Mouse (Mus musculus) ZHBTc4 (cell line): ENCODE results near the gene Ube2j1.

Source experiments
- DNase-seq: peaks from one replicate; pipeline ENCODE4 v3.0.0-alpha.2; 2011; ENCODE audit warnings: low read depth, low spot score

Ube2j1 gene

DNA sequence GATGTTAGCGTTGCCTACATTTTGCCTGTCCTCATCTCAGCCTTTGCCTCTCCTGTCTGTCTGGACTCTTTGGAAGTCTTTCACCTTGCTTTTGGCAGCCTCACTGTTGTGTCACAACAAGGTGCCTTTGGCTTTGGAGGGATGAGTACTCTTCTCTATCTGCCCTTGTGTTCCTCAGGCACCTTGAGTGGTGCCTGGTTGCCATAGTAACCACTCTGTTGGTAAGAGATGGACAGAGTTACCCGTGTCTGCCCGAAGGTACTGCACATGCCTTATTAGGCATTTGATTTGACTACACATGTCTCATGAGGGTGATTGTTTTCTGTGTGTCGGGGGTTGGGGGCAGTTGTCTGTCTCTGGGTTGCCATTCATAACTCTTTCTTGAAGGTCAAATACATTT, 18.7 kb upstream of the Ube2j1 start:
- DNase-seq, result peak; percentile 20

DNA sequence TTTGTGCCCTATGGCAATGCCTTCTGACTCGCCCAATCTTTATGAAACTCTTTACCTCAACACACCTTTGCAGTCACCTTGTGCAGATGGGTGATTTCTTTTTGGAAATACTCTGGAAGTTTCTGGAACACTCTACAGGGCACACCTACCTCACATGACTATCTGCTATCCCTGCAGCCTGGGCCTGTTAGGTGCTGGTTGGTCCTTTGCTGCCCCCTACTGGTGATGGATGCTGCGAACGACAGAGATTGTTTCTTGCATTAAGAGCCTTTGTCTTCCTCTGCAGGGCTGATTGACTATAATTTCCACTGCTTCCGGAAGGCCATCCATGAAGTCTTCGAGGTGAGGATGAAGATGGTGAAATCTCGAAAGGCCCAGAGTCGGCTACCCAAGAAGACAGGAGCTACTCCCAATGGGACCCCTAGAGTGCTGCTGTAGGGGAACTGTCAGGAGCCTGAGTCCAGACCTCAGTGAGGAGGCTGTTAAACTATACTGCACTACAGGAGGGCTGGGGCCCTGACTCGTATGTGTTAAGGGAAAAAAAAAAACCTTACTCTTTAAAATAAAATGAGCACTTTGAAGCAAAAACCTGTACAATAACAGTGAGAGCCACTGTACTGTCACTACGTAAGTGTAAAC, 12.7 kb upstream of the Ube2j1 start:
- peak; percentile 91 for DNase-seq

DNA sequence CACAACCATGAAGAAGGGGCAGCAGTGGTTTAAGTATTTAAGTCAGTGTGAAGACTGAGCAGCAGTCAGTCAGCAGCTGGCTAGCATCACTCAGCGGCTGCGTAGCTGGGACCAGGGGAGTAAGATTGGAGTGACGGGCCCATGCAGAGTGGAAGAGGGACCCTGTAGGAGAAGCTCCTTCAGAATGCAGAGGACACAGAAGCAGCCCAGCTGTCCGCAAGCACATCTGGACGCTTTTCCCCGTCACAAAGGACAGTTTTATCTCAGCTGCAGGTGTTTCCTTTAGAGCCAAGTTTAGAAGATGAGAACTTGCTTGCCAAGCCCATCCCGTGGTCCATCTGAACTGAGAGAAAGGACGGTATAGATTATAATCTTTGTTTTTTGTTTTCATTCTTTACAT, 6.8 kb upstream of the Ube2j1 start:
- no peak for DNase-seq

DNA sequence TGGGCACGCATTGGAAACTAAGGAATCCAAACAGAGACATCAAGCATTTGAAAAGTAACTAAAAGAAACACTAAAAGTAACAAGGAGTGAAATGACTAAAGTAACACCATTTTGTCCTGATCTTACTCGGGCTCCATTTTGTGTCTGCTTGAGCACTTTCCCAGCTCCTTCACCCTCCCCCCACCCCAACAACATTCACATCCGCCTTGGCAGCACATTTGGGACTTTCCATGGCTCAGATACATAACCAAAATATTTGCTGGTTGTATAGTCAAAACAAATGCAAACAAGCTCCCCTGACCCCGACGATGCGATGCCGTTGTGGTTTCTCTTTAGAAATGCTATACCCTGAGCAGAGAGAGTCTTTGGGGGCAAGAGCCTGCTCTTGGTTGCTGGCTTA, 2.1 kb upstream of the Ube2j1 start:
- DNase-seq, result no peak

DNA sequence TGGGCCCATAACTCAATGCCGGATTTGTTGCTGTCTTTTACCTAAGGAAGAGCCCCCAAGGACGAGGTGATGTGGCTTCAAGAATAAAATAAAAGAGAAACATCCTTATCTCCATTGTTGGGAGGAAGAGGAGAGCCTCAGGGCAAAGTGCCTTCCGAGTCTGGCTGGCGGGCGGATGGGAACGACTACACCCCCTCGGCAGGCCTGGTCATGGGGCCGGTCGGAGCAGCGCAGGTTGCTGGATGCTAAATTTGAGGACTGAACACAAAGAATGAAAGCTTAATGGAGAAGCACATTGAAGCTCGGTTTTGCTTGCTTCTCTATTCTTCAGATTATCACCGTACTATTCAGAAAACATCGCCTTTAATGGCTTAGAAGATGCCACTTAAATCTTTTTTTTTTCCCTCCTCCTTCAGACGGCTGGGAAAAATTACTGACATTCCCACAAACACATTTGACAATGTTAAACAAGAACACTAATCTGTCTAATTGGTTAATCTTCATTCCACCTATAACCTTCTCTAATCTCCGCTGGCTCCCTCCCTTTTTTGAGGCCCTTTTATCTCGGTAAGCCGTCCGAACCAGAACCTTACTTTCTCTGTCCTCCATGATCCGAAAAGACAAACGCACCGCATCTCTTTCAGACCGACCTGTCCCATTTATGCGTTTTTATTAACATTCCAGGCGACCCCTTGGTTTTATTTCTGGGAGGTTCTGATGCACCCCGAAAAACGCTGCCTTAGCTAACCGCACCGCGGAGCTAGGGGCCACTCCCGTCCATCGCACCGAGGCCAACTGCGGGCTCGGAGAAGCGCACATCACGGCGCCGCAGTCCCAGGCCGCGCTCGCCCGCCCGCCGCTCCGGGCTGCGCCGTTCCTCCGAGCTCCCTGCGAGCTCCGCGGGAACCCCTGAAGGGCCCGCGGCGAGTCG, 687 bp upstream of the Ube2j1 start:
- DNase-seq, result peak; percentile 50

DNA sequence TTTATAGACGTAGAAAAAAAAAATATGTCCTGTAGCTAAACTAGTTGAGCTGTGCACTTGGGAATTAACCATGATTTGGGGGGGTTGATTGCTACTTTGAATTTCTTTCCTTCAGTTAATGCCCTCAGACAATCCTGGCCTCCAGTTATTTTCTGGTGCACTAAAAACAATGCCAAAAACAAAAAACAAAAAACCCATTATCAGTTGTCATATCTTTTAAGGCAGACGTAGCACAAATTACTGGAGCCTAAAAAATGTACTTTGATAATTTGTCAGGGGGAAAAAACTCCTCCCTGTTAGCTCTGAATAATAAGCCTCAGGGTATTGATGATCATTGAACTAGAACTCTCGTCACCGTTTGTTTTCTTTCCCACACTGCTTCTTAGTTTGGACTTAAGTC, 829 bp downstream of the Ube2j1 start:
- DNase-seq, result no peak

DNA sequence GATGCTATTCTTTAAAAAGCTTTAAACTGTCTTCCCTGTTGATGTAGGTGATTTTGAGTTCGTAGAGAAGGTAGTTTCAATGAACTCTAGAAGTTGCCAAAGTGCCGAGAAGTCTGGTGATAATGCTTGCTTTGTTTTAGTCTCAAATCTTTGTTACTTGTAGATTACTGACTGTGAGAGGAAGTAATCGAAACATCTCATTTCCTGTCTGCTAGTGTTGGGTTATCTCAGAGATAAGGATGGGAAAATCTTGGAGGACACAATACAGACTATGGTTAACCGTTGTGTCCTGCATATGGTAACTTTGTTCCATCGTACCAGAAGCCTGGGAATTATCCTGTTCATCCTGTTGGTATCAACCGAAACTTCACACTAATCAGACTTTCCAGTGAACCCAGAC, 2.3 kb downstream of the Ube2j1 start:
- no peak for DNase-seq

DNA sequence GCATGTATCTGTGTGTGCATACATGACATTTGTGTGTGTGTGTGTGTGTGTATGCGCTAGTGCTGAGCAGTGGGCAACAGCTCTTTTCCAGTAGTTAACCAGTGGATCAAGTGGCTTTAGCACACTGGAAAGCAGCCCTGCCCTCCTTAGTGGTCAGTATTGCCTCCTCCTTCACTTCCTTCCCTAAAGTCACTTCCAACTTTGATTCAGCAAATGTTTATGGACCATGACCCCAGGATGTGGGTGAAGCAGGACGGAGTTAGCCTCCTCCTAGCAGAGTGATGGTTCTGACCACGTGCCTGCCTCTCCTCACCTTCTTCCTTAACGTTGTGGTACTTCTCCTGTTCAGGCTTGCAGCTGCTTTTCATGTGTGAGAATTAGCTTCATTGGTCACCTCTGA, 8.6 kb downstream of the Ube2j1 start:
- DNase-seq, result no peak

DNA sequence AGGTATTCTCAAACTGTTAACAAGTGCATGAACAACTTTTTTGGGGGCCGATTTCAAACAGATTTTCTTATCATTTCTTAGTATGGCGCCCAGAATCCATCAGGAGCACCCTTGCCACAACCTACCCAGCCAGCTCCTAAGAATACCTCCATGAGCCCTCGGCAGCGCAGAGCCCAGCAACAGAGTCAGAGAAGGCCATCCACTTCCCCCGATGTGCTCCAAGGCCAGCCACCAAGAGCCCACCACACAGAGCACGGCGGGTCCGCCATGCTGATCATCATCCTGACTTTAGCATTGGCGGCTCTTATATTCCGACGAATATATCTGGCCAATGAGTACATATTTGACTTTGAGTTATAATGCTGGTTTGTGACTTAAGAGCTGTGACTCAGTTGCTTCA, 18.4 kb downstream of the Ube2j1 start:
- peak; percentile 18 for DNase-seq

DNA sequence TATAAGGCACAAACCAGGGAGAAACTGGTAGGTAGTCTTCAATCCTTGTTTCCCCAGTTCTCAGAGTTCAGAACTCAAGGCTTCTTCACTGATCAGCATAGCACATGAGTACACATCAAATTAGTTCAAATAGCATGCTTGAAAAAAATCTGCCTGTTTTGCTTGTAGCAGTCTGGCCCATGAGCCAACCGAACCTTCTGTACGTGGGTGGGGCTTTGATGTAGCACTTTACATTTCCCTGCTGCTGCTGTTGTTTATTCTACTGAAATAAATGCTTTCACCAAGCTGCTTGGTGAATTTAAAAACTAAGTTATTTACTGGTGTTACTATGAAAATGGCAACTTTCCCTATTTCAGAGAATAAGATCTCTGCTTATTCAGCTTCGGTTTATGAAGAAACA, 20.8 kb downstream of the Ube2j1 start:
- DNase-seq, result no peak

DNA sequence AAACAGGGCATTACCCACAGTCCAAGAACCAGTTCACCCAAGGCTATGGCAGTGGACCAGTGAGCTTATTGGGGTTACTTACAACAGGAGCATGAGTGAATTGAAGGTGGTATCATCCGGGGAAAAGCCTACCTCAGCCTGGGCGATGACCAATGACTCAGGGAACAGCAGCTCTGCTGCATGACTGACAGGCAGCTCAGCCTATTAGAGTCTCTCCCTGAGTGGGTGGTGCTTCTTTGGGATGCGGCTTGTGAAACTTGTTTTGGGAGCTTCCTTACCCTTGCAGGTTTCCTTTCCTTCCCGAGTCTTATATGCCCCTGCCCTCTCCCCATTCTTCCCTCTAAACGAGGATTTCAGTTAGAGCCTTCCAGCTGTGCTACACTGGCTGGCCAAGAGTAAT, 21.4 kb downstream of the Ube2j1 start:
- DNase-seq, result peak; percentile 72

DNA sequence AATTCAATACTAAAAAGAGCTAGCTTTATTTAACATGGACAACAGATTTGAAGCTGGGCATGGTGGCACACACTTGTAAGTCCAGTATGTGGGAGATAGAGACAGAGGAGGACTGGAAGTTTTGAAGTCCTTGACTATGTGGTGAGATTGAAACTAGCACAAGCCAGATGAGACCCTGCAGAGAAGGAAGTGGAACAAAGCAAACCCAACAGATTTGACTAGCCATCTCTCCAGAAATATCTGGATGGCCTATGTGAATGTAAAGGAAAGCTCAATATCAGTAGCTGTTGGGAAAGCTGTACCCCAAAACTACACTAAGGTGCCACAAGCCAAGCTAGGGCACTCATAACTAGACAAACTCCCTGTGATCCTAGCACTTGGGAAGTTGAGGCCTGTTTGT, 23.2 kb downstream of the Ube2j1 start:
- DNase-seq, result no peak

DNA sequence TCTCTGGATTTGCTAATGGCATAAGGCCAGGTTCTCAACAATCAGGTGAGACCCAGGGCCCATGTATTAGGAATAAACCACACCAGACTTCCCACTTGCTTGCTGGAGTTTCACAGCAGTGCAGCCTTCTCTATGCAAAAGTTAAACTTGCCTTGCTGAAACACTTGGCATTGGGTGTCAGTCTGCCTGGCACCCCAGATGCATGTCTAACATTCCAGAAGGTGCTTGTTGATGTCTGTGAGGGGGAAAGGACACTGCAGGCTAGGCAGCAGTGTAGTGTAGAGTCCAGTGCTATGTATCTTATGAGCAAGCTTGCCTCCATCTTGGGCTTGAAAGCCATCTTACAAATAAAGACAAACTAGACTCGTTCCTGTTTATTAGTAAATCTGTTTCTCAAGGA, 25.1 kb downstream of the Ube2j1 start:
- no peak for DNase-seq

DNA sequence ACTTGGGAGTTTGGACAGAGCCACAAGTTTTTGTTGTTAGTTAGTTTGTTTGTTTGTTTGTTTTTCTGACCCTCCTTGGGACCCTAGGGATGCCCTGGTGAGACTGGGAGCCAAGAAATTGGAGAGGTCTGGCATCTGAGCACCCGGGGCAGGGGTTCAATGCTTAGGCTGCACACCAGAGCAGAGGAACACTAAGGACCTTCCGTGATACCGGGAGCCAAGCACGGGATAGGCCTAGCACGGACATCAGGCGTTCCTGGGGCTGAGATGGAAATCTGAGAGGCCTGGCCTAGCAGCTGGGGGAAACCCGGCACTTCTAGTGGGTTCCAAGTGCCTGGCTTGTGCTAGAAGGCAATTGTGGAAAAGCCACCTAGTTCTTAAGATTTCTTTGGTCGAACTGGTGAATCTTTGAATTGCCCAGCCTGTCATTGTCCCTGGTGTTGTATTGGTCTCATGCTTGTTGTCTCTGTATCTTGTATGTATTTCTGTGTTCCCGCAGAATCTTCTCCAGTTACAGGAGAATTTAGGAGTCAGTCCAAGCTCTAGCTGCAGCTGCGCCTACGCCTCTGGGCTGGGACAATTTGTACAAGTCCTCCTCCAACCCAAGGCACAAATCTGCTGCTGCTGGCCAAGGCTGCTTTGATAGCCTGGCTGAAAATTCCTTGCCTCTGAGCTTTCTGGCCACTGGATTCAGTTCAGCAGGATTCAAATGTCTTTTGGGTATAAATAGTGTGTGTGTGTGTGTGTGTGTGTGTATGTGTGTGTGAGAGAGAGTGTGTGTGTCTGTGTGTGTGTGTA, 26.9 kb downstream of the Ube2j1 start:
- DNase-seq, result no peak

DNA sequence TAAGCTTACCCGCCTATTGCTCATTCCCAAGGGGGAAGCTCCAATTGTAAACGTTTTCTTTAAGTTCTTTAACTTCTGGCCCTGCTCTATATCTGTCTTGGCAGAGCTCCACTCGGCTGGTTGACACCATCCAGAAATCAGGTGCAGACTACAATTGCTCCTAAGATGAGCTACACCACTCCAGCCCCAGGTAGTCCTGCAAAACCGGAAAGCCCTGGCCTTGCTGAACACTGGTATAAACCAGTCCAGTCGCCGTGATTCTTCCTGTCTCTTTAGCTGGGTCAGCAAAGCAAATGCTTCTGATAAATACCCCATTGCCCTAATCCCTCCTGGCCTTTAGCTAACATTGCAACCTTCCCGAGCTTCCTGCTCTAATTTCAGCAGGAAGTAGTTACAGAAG, 29.9 kb downstream of the Ube2j1 start:
- DNase-seq, result no peak

DNA sequence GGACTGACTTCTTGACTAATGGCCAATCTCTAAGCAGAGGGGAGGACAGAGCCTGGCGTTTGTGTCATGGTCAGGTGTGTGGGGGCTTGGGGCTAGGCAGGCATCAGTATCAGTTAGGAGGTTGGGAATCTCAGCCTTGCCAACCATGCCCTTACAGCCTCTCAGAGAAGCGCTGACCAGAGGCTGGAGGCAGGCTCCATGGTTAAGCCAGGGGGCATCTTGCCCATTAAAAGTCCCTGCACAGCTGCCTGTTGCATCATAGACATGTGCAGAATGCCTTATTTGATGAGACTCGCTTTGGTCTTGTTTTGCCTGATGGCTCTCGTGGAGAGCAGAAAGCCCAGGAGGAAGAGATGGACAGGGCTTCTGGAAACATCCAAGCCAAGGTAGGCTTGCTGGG, 31.8 kb downstream of the Ube2j1 start, which contains the start of gene Gabrr2:
Gene Gabrr2 (plus strand): TSS at position 19 of the 400 bp plus-strand sequence.
- DNase-seq, result no peak

DNA sequence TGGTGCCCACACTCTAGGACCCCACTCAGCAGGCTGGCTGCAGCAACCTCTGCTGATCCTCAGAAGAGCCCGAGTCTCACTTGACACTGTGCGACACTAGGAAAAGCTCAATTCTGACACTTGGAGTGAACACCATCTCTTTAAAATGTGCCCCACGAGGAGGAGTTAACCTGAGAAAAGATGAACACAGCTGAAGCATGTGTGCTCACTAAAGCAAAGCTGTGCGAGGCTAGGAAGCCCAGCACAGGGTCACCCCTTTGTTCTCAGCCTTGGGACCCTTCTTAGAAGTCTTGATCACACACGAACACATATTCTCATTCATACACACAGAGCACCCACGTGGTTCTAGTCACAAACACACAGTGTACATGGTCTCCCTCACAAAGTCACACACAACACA, 33.8 kb downstream of the Ube2j1 start:
- DNase-seq, result no peak

DNA sequence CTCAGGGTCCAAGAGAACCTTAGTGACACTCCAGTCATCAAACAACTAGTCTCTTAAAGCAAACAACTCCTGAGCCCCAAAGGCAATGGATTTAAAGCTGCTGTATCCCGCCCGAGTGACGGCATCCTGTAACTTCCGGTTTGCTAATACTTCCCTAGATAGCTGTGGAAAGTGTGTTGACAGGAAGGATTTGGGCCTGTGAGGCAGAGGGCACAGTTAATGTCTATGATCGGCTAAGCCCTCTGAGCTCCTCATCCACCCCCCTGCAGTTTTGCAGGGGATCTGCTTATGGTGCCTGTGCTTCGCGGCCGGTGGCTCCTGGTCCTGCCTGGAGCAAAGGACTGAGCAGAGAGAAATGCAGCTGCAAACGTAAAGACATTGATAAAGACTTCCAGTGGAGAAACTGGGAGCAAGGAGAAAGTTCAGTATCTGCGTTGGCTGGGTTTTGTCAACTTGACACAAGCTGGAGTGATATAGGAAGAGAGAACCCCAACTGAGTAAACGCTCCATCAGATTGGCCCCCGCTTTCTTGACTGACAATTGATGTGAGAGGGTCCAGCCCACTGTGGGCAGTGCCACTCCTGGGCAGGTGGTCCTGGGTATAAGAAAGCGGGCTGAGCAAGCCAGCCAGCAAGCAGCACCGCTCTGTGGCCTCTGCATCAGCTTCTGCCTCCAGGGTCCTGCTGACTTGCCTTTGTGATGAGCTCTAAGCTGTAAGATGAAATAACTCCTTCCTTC, 35.2 kb downstream of the Ube2j1 start:
- DNase-seq, result no peak

DNA sequence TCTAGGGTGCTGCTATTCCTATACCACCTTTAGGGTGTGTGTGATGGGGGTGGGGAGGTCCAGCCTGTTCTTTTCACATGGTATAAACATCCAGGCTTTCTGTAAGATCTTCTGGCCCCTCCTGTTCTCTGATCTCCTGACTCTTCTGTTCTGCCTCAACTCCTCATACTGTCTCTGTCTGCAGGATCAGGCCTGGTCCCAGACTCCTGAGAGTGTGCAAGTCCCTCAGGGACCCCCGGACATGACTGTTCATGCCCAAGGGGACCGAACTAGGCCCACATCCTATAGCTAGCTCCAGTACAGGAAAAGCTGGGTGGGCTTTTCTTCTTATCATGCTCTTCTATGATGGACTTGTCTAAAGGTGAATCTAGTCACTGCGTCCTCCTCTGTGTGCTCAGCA, 36.1 kb downstream of the Ube2j1 start:
- no peak for DNase-seq

DNA sequence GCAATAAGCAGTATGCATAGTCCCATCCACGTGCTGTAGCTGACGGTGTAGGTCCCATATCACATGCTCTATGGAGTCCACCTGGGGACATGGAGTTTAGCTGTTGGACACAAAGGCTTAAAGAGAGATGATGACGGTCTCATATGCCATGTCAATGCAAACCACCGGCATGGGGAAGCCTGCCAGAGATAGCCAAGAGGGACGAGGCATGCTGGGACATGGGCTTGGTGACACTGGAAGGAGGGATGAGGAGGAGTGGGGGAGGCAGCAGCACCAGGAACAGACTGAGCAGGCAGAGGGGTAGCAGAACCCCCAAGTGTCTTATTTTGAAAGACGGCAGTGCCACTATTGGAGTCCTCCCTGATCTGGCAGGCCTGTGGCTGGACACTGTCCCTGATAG, 36.6 kb downstream of the Ube2j1 start:
- DNase-seq, result no peak

DNA sequence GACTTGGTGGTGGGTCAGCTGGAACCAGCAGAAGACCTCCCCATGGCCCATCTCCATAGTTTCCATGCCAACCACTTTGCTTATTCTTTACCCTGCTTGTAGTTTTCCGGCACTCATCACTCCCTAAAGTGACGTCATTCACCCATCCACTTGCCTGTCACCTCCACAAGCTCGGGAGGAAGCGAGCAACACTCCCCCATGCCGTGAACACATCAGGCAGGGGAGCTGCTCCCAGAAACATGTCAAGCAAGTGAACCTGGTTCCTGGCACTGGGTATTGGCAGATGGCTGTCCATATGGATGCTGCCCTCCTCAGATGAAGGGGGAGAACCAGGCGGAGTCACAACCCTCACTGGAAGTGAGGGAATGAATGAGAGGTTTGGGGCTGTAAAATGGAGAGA, 37.7 kb downstream of the Ube2j1 start:
- no peak for DNase-seq

DNA sequence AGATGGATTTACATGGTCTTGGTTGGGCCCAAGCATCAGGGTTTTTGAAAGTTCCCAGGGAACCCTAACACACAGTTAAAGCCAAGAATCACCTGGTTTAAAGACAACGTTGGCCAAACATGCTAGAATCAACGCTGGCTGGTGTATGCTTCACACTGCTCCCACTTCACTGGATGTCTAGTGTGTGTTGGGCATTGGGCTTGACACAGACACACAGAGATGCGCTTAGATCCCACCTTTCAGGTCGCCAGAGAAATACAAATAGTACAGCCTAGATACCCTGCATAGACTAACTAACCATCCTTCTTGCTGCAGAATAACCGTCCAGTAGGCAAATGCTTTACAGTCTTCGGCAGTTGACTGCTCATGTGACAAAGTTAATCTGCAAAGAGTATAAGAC, 39.1 kb downstream of the Ube2j1 start:
- DNase-seq, result no peak
